Mouse (Mus musculus): Measurements from ENCODE around the gene Selplg.

Selplg gene

GRCm38 (mm10) chr5:113832490-113832901, at the start of gene Selplg:
Gene Selplg (minus strand): TSS chr5:113832644.
- no peak for DNase-seq

- DNase-seq = no peak
Measured at GRCm38 (mm10) chr5:113881136-113881535, 48.7 kb upstream of the Selplg start.

- no peak for DNase-seq
Measured at GRCm38 (mm10) chr5:113878943-113879617, 46.6 kb upstream of the Selplg start.

- no peak for DNase-seq
Measured at GRCm38 (mm10) chr5:113877565-113877964, 45.1 kb upstream of the Selplg start.

- DNase-seq = no peak
Measured at GRCm38 (mm10) chr5:113876176-113876575, 43.7 kb upstream of the Selplg start.

- DNase-seq = no peak
Measured at GRCm38 (mm10) chr5:113875625-113876024, 43.2 kb upstream of the Selplg start.

- no peak for DNase-seq
Measured at GRCm38 (mm10) chr5:113874063-113875024, 41.9 kb upstream of the Selplg start.

- peak; percentile 57 to 74 for DNase-seq
Measured at GRCm38 (mm10) chr5:113872936-113873912, 40.8 kb upstream of the Selplg start.

- no peak for DNase-seq
Measured at GRCm38 (mm10) chr5:113871903-113872548, 39.6 kb upstream of the Selplg start.

GRCm38 (mm10) chr5:113870393-113871040, 38.1 kb upstream of the Selplg start:
- DNase-seq = no peak

GRCm38 (mm10) chr5:113869132-113869531, 36.7 kb upstream of the Selplg start:
- peak; percentile 67 to 78 for DNase-seq

- no peak for DNase-seq
Measured at GRCm38 (mm10) chr5:113864992-113865391, 32.5 kb upstream of the Selplg start.

GRCm38 (mm10) chr5:113863994-113864393, 31.6 kb upstream of the Selplg start:
- DNase-seq = no peak

GRCm38 (mm10) chr5:113862418-113862817, 30.0 kb upstream of the Selplg start:
- no peak for DNase-seq

- DNase-seq = no peak
Measured at GRCm38 (mm10) chr5:113861294-113861693, 28.9 kb upstream of the Selplg start.

- DNase-seq = peak; percentile 57 to 58
Measured at GRCm38 (mm10) chr5:113858971-113859370, 26.5 kb upstream of the Selplg start.

- no peak for DNase-seq
Measured at GRCm38 (mm10) chr5:113858550-113858949, 26.1 kb upstream of the Selplg start.

GRCm38 (mm10) chr5:113857631-113858030, 25.2 kb upstream of the Selplg start:
- no peak for DNase-seq

- DNase-seq = no peak
Measured at GRCm38 (mm10) chr5:113856631-113857030, 24.2 kb upstream of the Selplg start.

- DNase-seq = no peak
Measured at GRCm38 (mm10) chr5:113855696-113856095, 23.3 kb upstream of the Selplg start.

GRCm38 (mm10) chr5:113855117-113855516, 22.7 kb upstream of the Selplg start:
- no peak for DNase-seq
